Mouse (Mus musculus): ENCODE results near the gene Mtmr6.
"Not testable (repeated sequence)": the region's sequence is repeated elsewhere in the genome, so short reads cannot be mapped to it uniquely, and the experiment has no call there.

The Mtmr6 gene

DNA sequence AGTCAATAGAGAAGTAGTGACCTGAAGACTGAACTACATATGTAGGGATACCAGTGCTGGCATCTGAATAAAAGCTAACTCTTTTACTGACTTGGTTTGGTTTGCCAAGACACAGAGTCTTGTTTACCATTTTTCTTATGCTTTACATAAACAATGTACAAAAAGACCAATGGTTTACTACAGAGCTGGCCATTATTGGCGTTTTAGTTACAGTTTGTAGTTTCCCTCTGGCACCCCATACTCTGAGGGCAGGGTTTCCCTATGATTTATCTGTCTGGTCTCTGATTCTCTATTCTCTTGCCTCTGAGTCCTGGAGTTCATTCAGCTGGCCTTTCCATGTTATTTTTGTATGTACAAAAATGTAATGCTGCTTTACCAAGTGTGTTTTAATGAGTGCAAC is 30.5 kb downstream of the Mtmr6 start:
- no peak for DNase-seq (ENCODE audit: low read depth, low spot score)

GRCm38 (mm10) chr14:60300224-60300991 is 35.4 kb downstream of the Mtmr6 start:
- no peak for DNase-seq (ENCODE audit: low read depth, low spot score)

DNA sequence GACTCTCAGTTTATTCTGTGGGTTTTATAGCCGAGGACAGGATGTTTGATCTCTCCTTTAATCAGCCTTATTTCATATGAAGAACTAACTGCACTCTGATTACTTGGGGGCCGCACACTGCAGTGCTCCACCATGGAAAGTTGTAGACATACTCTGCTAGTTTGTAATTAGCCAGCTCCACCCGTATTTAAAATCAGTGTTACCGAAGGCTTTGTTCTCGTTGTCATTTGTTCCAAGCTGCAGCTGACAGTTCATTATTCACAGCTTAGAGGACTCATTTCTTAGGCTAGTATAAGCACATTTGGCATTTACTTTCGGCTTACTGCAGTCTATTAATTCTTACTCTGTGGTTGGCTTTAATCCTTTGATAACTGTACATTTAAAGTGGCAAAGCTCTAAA is 36.0 kb downstream of the Mtmr6 start:
- no peak for DNase-seq (ENCODE audit: low read depth, low spot score)

DNA sequence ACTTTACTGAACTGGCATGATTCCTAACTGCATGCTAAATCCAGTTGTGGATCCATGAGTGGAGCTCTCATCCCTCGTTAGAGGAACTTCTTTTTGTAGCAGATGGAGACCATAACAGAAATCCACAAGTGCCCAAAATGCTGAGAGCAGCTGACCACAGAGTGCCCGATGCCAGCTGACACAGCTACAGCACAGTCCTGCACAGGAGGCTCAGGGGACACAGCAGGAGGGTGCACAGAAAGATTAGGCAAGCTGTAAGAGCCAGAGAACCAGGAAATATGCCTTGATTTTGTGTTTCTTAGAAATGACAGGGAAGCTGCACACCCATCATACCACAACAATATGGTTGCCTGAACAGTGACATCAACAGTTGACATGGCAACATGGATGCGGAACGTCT is 37.4 kb downstream of the Mtmr6 start:
- DNase-seq (ENCODE audit: low read depth, low spot score) = no peak

DNA sequence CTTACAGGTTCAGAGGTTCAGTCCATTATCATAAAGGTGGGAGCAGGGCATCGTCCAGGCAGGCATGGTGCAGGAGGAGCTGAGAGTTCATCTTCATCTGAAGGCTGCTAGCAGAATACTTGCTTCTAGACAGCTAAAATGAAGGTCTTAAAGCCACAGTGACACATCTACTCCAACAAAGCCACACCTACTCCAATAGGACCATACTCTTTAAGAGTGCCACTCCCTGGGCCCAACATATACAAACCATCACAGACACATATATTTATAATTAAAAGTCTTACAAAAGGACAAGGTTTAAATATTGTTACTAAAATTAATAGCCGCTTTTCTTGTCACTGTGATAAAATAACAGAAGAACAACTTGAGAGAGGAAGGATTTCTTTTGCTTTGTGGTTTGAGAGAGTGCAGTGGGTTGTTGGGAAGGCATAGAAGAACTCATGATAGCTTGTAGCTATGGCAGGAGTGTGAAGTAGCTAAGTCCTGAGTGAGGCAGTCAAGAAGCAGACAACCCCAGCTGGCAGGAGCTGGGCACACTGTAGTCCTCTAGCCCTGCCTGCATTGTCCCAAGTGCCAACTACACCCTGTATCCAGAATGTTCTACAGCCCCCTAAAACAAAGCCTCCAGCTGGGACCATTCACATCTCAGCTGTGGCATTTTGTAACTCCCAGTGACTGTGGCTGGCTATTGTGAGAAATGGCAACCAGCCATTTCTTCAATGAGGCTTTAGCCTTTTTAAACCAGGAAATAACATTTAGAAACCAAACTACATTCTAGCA is 39.6 kb downstream of the Mtmr6 start:
- DNase-seq (ENCODE audit: low read depth, low spot score) = no peak

DNA sequence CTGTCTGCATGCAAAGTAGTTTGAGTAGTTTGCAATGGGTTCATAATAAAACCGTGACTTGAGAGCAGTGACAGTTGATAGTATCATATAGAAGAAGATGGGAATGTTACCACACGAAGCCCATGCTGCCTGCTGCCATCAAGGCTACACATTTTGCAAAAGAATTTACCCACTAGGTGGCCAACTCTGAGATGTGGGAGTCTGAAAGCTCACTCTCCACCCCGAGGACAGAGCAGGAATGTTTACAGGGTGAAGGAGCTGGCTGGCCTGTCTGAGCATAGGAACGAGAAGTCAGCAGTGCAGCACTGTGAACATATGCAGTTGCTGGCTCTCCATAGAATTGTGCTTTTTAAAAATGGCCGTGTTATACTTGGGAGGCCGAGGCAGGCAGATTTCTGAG is 43.1 kb downstream of the Mtmr6 start:
- no peak for DNase-seq (ENCODE audit: low read depth, low spot score)

DNA sequence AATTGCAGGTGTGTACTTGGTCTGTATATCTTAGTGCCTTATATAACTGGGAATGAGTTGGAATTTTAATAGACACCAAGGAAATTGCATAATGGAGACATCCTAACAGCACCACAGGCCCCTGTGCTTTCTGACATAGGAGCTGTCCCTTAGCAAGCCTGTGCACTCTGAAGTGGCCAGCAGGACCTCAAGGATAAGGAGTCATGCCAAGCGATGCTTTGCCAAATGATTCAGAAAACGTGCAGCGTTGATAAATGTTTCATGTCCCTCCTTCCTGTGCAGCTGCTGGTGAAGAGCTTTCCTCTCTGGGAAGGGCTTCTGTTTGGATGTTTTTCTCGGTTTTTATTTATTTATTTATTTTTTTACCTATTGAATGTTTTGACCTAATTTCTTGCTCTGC is 45.7 kb downstream of the Mtmr6 start:
- no peak for DNase-seq (ENCODE audit: low read depth, low spot score)

GRCm38 (mm10) chr14:60319231-60319630 is 54.2 kb downstream of the Mtmr6 start:
- no peak for DNase-seq (ENCODE audit: low read depth, low spot score)

- DNase-seq (ENCODE audit: low read depth, low spot score) = no peak
Measured at GRCm38 (mm10) chr14:60320813-60321212, 55.8 kb downstream of the Mtmr6 start.

DNA sequence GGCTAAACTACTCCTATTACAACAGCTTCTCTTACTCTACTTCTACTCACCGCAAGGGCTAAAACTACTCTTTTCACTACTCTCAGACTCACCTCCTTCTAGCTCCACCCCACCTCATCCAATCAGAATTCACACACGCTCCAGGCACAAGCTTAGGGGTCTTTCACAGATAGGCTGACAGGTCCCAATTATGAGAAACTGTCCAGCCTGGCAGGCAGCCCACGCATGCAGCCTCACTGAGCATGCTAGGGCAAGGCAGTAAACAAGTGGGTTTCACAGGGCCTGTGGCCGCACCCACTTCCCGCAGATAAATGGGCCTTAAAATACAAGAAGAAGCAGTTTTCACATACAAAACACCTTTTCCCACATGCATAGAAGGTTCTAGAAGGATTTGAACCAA is 75.0 kb downstream of the Mtmr6 start:
- DNase-seq (ENCODE audit: low read depth, low spot score) = not testable (repeated sequence)

- DNase-seq (ENCODE audit: low read depth, low spot score) = no peak
Measured at GRCm38 (mm10) chr14:60340570-60340969, 75.5 kb downstream of the Mtmr6 start.

DNA sequence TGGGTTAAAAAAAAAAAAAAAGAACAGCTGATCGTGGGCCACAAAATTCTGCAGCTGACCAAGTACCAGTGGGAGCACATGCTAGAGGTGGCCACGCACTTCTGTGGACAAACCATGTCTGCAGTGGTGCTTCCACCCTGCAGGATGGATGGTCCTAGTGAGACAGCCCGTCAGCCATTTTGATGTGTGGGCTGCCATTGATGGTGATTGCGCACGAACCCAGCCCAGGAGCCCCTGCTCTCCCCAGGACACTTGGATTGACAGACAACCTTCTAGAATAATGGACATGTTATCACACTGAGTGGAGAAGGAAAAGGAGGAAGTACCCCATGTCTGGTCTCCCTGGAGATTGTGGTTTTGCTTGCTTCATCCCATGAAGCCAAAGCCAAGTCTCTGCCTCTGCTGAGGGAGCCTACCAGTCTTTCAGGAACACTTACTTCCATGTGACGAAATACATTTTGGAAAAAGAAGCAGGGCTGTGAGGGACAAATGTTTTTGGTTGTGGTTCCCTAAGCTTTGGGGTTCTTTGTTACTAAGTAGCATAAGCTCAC is 80.4 kb downstream of the Mtmr6 start:
- DNase-seq (ENCODE audit: low read depth, low spot score) = no peak
